Mouse (Mus musculus): ENCODE results near the gene Camk2g.

The Camk2g gene

DNA sequence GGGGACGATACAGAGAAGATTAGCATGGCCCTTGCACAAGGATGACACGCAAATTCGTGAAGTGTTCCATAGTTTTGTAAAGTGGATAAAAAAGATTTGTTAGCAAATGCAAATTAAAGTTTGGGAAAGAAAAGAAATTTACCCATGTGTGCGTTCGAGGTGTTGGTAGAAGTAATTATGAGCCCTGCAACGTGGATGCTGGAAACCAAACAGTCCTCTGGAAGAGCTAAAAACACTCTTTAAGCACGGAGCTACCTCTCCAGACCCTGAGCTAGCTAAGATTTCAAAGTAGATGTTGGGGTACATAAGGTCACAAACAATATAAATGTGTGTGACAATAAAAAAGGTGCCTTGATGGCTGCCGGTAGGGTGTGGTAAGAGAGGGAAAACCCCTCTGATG, 92.3 kb downstream of the Camk2g start:
- no peak for DNase-seq (ENCODE audit: low spot score)

DNA sequence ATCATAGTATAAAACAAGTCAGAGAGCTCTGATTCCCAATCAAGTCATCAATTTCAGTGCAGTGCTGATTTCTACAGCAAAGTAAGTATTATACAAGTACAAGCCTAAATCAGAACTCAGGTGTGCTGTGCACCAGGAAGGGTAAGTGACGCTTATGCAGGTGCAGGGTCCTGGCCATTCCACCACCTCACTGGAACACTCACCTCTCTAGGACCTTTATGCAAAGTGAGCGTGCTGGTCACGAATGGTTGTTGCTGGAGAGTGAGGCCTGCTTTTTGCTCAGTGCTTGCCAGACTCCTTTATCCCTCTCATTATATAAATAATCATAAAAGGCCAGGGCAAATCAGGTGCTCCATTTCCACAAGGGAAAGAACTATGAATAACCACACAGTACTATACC, 93.5 kb downstream of the Camk2g start:
- no peak for DNase-seq (ENCODE audit: low spot score)

DNA sequence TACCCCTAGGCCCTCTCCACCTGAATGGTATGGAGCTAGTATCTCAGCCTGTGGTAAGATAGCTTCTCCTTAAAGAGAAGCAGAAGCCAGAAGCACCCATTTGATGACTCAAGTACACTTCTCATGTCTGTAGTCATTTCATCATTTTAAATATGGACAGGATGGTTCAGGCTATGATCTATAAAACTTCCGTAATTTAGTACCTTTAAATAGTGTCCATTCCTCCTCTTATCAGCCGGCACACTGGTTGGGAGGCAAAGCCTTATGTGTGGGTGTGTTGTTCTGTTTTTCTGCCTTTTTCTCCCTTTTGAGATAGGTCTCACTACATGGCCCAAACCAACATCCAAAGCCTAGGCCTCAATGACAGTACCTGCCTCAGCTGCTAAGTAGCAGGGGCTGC, 95.4 kb downstream of the Camk2g start:
- DNase-seq (ENCODE audit: low spot score) = no peak

DNA sequence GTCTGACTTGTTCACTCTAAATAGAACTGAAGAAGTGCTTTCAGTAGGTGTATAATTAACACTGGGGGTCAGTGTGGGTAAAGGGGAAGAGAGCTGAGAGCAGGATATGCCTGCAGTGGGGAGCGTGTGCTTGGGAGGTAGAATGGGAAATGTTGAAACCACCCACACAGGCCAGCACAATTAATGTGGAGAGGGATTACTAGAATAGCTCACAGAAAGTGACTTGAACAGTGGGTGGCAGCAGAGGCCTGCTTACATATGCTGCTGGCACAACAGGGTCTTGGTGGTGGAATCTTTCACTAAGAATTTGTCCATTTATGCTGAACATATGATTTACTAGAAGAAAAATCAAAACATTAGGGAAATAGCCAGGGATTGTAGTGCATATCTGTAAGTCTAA, 96.9 kb downstream of the Camk2g start:
- no peak for DNase-seq (ENCODE audit: low spot score)

DNA sequence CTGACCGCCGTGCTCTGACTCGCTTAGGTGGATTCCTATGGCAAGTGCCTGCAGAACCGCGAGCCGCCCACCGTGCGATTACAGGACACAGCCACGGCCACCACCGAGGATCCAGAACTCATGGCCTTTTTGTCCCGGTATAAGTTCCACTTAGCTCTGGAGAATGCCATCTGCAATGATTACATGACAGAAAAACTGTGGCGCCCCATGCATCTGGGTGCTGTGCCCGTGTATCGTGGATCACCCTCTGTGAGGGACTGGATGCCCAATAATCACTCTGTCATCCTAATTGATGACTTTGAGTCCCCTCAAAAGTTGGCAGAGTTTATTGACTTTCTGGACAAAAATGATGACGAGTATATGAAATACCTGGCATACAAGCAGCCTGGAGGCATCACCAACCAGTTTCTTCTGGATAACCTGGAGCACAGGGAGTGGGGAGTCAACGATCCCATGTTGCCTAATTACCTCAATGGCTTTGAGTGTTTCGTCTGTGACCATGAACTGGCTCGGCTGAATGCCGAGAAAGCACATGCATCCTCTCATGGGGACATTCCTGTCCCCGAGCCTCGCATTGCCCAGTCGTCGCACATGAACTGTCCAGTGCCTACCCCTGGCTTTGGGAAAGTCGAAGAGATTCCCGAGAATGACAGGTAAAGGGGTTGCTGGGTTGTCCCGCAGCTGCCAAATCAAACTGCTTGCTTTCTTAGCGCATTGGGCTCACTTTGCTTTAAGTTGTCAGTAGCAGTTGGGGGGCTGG, 97.9 kb downstream of the Camk2g start:
- no peak for DNase-seq (ENCODE audit: low spot score)

- DNase-seq (ENCODE audit: low spot score) = peak; percentile 92
These were observed 98.8 kb downstream of the Camk2g start, which contains the start of gene Fut11 for GRCm38 (mm10) chr14:20694884-20695760. Fut11 (plus strand) TSS chr14:20694968.

GRCm38 (mm10) chr14:20694185-20694883, 99.6 kb downstream of the Camk2g start:
- DNase-seq (ENCODE audit: low spot score) = no peak

- DNase-seq (ENCODE audit: low spot score) = no peak
These were observed 100.2 kb downstream of the Camk2g start for GRCm38 (mm10) chr14:20693589-20694101.

DNA sequence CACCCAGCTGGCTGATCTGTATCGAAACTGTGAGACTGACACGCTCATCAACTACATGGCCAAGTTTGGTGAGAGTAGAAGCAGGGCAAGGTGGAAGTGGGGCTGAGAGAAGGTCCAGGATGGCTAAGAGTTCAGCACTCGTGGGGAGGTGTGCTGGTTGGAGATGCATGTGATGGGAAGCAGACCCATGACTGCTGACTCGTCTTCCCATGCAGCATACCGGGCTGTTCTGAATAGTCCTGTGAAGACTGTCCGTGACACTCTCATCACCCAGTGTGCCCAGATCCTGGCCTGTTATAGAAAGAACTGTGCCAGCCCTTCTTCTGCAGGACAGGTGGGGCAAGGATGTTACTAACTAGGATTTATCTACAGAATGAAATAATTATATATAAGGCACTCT, 102.1 kb downstream of the Camk2g start:
- DNase-seq (ENCODE audit: low spot score) = no peak

DNA sequence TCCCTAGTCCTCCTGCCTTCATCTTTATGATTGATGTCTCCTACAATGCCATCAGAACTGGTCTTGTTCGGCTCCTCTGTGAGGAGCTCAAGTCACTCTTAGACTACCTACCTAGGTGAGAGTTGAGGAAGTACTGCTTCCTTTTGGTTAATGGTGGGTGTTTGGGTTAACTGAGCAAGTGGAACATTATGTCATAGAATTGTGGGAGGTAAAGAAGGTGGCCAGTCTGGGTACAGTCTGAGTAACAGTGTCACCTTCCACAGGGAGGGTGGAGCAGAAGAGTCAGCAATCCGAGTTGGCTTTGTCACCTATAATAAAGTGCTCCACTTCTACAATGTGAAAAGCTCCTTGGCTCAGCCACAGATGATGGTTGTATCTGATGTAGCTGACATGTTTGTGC, 104.9 kb downstream of the Camk2g start:
- DNase-seq (ENCODE audit: low spot score) = no peak

DNA sequence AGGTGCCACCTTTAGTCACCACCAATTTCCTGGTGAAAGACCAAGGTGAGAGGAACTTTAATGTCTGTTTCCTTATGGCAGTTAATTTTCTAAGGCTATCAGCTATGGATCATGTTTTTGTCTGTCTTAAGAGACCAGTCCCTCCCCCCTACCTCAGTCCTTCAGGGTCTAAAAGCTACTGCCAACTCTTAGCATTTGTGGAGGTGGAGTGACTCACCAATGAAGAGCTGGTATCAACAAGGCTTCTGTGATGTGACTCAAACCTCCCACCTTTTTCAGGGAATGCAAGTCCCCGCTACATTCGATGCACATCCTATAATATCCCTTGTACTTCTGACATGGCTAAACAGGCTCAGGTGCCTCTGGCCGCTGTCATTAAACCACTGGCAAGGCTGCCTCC, 107.3 kb downstream of the Camk2g start:
- DNase-seq (ENCODE audit: low spot score) = no peak
